Mouse (Mus musculus) liver, embryonic 14.5 days (tissue): ENCODE results near the gene Ccdc88a.

Experiments used
- CTCF ChIP-seq: IDR thresholded peaks from 2 replicates; pipeline ENCODE4 v1.5.1; 2016; ENCODE audit warnings: antibody characterized with exemption, low read depth, control low read depth
- EP300 ChIP-seq: IDR thresholded peaks from 2 replicates; pipeline ENCODE4 v1.6.1; 2016; ENCODE audit warnings: antibody characterized with exemption, low read depth

DNA sequence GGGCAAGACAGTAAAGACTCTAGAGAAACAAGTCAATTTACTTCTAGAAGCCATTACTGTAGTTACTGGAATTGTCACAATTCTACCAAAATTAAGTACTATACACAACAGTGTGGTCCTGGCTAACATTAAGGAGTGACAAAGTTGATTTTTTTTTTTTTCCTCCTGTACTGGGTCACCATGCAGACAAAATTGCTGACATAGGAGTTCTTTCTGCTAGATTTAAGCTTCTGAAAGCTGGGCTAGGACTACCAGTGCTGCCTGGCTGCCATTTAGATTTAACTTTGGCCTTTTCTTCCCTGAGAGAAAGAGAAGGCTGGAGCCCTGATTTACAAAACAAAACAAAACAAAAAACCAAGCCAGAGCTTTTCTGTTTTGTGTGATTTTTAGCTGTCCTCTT, 32.8 kb downstream of the Ccdc88a start:
- TF ChIP-seq CTCF (no peak), EP300 (no peak)
